Mouse (Mus musculus) CH12.LX (cell line): ENCODE data around the gene Tepsin. TPM values are rescaled to one million over a fixed set of nuclear protein-coding genes. Genes with fewer than 3 reads are reported as not detected.

Experiments used
- DNase-seq: peaks from one replicate; pipeline ENCODE4 v3.0.0-alpha.2; 2013; ENCODE audit errors: extremely low read depth
- H3K27ac ChIP-seq: 2 replicates; pipeline ENCODE4 v1.5.1; 2012; ENCODE audit warnings: low read depth, mild to moderate bottlenecking, control low read depth, moderate library complexity; ENCODE audit not compliant: insufficient read depth
- H3K27me3 ChIP-seq: replicated peaks from 2 replicates; pipeline ENCODE3; 2012; ENCODE audit warnings: inconsistent platforms
- H3K36me3 ChIP-seq, 2 experiments: replicated peaks in 1 of 2; 2 replicates each; pipeline versions ENCODE3 to v1.6.1; 2012; ENCODE audit warnings: inconsistent platforms in 1 of 2, low read length in 1 of 2, mild to moderate bottlenecking in 1 of 2, mixed read lengths in 1 of 2, moderate library complexity in 1 of 2; ENCODE audit not compliant: control insufficient read depth in 1 of 2, insufficient read depth in 1 of 2
- H3K4me1 ChIP-seq, 2 experiments: 2 replicates each; pipeline ENCODE4 v1.6.1; 2012; ENCODE audit warnings: inconsistent platforms in 1 of 2, moderate library complexity in 1 of 2; ENCODE audit not compliant: insufficient read depth in 2 of 2, control insufficient read depth in 1 of 2
- H3K4me2 ChIP-seq: 2 replicates; pipeline ENCODE4 v1.6.1; 2012; ENCODE audit warnings: low read depth, mild to moderate bottlenecking, control low read depth; ENCODE audit not compliant: poor library complexity, insufficient read depth, severe bottlenecking
- H3K4me3 ChIP-seq, 3 experiments: fragments of 150-350 bp in 1 of 3; sonication (generic) in 1 of 3; replicated peaks in 1 of 3; 2 replicates each; pipeline versions ENCODE3 to v1.5.1; 2011 to 2012; ENCODE audit warnings: low read depth in 2 of 3, low read length in 2 of 3, mild to moderate bottlenecking in 2 of 3, moderate library complexity in 2 of 3, control low read depth in 1 of 3, improper control_type of control experiment in 1 of 3, inconsistent platforms in 1 of 3, mixed read lengths in 1 of 3; ENCODE audit not compliant: poor library complexity in 1 of 3
- H3K79me2 ChIP-seq: replicated peaks from 2 replicates; pipeline ENCODE4 v1.6.1; 2012; ENCODE audit warnings: mild to moderate bottlenecking, moderate library complexity; ENCODE audit not compliant: control insufficient read depth, poor library complexity, insufficient read depth, severe bottlenecking; ENCODE audit errors: extremely low read depth
- H3K9ac ChIP-seq: 2 replicates; pipeline ENCODE4 v1.6.1; 2012; ENCODE audit warnings: low read depth, mild to moderate bottlenecking, control low read depth, moderate library complexity; ENCODE audit not compliant: insufficient read depth
- H3K9me3 ChIP-seq: replicated peaks from 2 replicates; pipeline ENCODE3; 2012; ENCODE audit warnings: low read length, inconsistent platforms, mixed read lengths
- CHD2 ChIP-seq: IDR thresholded peaks from 2 replicates; pipeline ENCODE4 v1.6.1; 2011; ENCODE audit warnings: low read length, improper control_type of control experiment
- ELF1 ChIP-seq: IDR thresholded peaks from 2 replicates; pipeline ENCODE4 v1.6.1; 2014; ENCODE audit warnings: low read depth, mild to moderate bottlenecking, inconsistent platforms, low read length, improper control_type of control experiment
- KAT2A ChIP-seq: IDR thresholded peaks from 2 replicates; pipeline ENCODE4 v1.6.1; 2012; ENCODE audit warnings: low read length, improper control_type of control experiment, inconsistent platforms; ENCODE audit not compliant: insufficient replicate concordance
- MAX ChIP-seq: IDR thresholded peaks from 2 replicates; pipeline ENCODE4 v1.6.1; 2011; ENCODE audit warnings: low read length, improper control_type of control experiment
- MEF2A ChIP-seq: IDR thresholded peaks from 2 replicates; pipeline ENCODE4 v1.6.1; 2014; ENCODE audit warnings: low read depth, mild to moderate bottlenecking, inconsistent platforms, low read length, improper control_type of control experiment, borderline replicate concordance
- NELFE ChIP-seq: IDR thresholded peaks from 2 replicates; pipeline ENCODE4 v1.6.1; 2011; ENCODE audit warnings: low read depth, low read length, improper control_type of control experiment
- NRF1 ChIP-seq: IDR thresholded peaks from 2 replicates; pipeline ENCODE4 v1.6.1; 2014; ENCODE audit warnings: low read depth, mild to moderate bottlenecking, inconsistent platforms, low read length, improper control_type of control experiment, moderate library complexity
- POLR2A ChIP-seq: IDR thresholded peaks from 2 replicates; pipeline ENCODE4 v1.6.1; 2011; ENCODE audit warnings: low read depth, mild to moderate bottlenecking, improper control_type of control experiment, low read length
- SMC3 ChIP-seq: IDR thresholded peaks from 2 replicates; pipeline ENCODE4 v1.6.1; 2011; ENCODE audit warnings: low read depth, low read length, improper control_type of control experiment
- TBP ChIP-seq: conservative IDR thresholded peaks from 2 replicates; pipeline ENCODE4 v1.6.1; 2011; ENCODE audit warnings: low read depth, low read length, improper control_type of control experiment
- TCF12 ChIP-seq: IDR thresholded peaks from 2 replicates; pipeline ENCODE4 v1.6.1; 2014; ENCODE audit warnings: low read depth, mild to moderate bottlenecking, inconsistent platforms, low read length, improper control_type of control experiment
- UBTF ChIP-seq: IDR thresholded peaks from 2 replicates; pipeline ENCODE4 v1.6.1; 2012; ENCODE audit warnings: low read depth, mild to moderate bottlenecking, inconsistent platforms, low read length, improper control_type of control experiment, moderate library complexity
- ZC3H11A ChIP-seq: IDR thresholded peaks from 2 replicates; pipeline ENCODE4 v1.6.1; 2012; ENCODE audit warnings: low read depth, mild to moderate bottlenecking, inconsistent platforms, low read length, improper control_type of control experiment
- ZNF384 ChIP-seq: IDR thresholded peaks from 2 replicates; pipeline ENCODE4 v1.6.1; 2012; ENCODE audit warnings: low read depth, low read length, improper control_type of control experiment, inconsistent platforms
- dilution Hi-C: fragments of 300-500 bp; cut with MboI; formaldehyde crosslinking; loops from 2 replicates; pipeline ENCODE4 v1.14.3; 2020; ENCODE audit warnings: low sequenced_read_pairs; ENCODE audit not compliant: extremely low pct_unique_long_range_greater_than_20kb, extremely low pct_ligation_motif_present
- in situ Hi-C: fragments of 300-500 bp; cut with MboI; formaldehyde crosslinking; loops from 3 replicates; pipeline ENCODE4 v1.14.3; 2019; ENCODE audit warnings: low sequenced_read_pairs, low pct_ligation_motif_present, low pct_unique_long_range_greater_than_20kb, mixed read lengths
- polyA plus RNA-seq: library from polyadenylated mRNA; unstranded; fragments of >175 nt; gene quantifications from 2 replicates; pipeline ENCODE4 v1.2.1, GENCODE M21; 2012; ENCODE audit warnings: low read depth; ENCODE audit not compliant: insufficient read length
- total RNA-seq, 2 experiments: library from RNA; depleted of rRNA; stranded (reverse); fragments of 300-350 nt in 1 of 2; fragments of >200 nt in 1 of 2; gene quantifications; 2 replicates each; pipeline ENCODE4 v1.2.3; 2012 to 2014

Gene Tepsin
- total and polyA plus RNA-seq, 3 experiments, result 13.7 to 22.1 (median 14.2) TPM

- TF ChIP-seq KAT2A (no peak), TCF12 (peak; percentile 42; the same call in 1 of the 2 replicates)
- H3K27me3 ChIP-seq, result no peaks in the 10 kb centered on the region
- no peak overlapping the region for H3K4me3 ChIP-seq
- no peaks in the 10 kb centered on the region for H3K9me3 ChIP-seq
- H3K9ac ChIP-seq, result no peak overlapping the region
- H3K4me1 ChIP-seq, result peaks cover 3 to 55% of the 10 kb centered on the region in 2 experiments
- H3K79me2 ChIP-seq, result no peaks in the 10 kb centered on the region
- in situ Hi-C loops (loop anchor here (10.0 kb wide), 1 partner anchor 178 kb away; the partner anchor contains the start of gene Chmp6), dilution Hi-C loops (no loop called here)
- peak; percentile 45 for DNase-seq
- H3K4me2 ChIP-seq, result no peak overlapping the region
- H3K27ac ChIP-seq, result no peak overlapping the region
- peaks cover 61 to 67% of the 10 kb centered on the region in 2 experiments for H3K36me3 ChIP-seq
Observed at GRCm38 (mm10) chr11:120092817-120093591, 5.5 kb downstream of the Tepsin start.

GRCm38 (mm10) chr11:120090661-120091060 is 7.9 kb downstream of the Tepsin start:
- TF ChIP-seq ZC3H11A, result no peak
- Histone ChIP-seq H3K4me1 (peaks cover 8 to 47% of the 10 kb centered on the region in 2 experiments), H3K27ac (no peak overlapping the region), H3K36me3 (peaks cover 51 to 54% of the 10 kb centered on the region in 2 experiments), H3K9ac (no peak overlapping the region), H3K27me3 (peaks cover 4% of the 10 kb centered on the region), H3K9me3 (no peaks in the 10 kb centered on the region), H3K4me3 (no peak overlapping the region), H3K4me2 (no peak overlapping the region), H3K79me2 (no peaks in the 10 kb centered on the region)
- no peak for DNase-seq
- dilution Hi-C loops, result no loop called here
- in situ Hi-C loops, result loop anchor here (10.0 kb wide), 1 partner anchor 176 kb away; the partner anchor contains the start of gene Chmp6

DNA sequence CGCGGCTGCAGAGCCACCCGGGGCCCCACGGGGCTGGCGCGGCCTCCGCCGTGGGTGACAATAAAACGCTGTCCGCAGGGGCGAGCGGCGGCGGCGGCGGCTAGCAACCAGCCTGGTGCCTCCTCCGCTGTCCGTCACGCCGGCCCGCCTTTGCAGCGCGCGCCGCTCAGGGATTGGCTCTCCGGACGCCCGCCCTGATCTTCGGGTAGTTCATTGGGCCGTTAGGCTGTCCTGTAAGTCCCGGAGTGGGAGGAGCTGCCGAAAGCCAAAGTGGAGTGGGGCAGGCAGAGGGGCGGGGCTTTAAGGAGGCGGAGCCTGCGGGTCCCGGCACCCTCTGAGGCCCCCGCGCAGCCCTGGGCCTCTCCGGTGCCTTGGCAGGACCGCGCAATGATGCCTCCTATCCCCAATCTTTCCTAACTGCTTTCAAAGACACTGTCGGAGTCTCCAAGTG is 11.8 kb downstream of the Tepsin start, which contains the start of gene Cep131:
TSS of gene Cep131 (minus strand) at position 126 of the 451 bp plus-strand sequence.
- Histone ChIP-seq H3K79me2 (no peaks in the 10 kb centered on the region), H3K27me3 (peaks cover 5% of the 10 kb centered on the region), H3K4me1 (peaks cover 9 to 35% of the 10 kb centered on the region in 2 experiments), H3K9me3 (no peaks in the 10 kb centered on the region), H3K4me2 (peak within 1 kb of the TSS; percentile 93), H3K36me3 (peaks cover 15 to 34% of the 10 kb centered on the region in 2 experiments), H3K4me3 (peak within 1 kb of the TSS; percentile 74 to 97 (median 78))
- in situ Hi-C loops, result no loop called here
- TF ChIP-seq MAX (no peak), SMC3 (no peak), NRF1 (peak; percentile 67), MEF2A (no peak), NELFE (0 out of 2 replicates have a peak, but pooled peaks have one; percentile 11), ZNF384 (no peak), POLR2A (peak; percentile 81), CHD2 (peak; percentile 88), TBP (0 out of 2 replicates have a peak, but pooled peaks have one; percentile 37), UBTF (no peak), ELF1 (0 out of 2 replicates have a peak, but pooled peaks have one; percentile 26)
- TF ChIP-seq, all 38 proteins: peak for 6
- peak within 1 kb of the TSS; percentile 89 for H3K9ac ChIP-seq
- dilution Hi-C loops, result no loop called here
- H3K27ac ChIP-seq, result no peak within 1 kb of the TSS
- peak; percentile 99 for DNase-seq
